Mouse (Mus musculus): Measurements from ENCODE around the gene Fam178b. TPM values are rescaled to one million over a fixed set of nuclear protein-coding genes. Genes with fewer than 3 reads are reported as not detected.

Gene Fam178b
- polyA plus RNA-seq, 1 experiment, result 1.2 TPM

- DNase-seq (ENCODE audit: low read depth, low spot score), result no peak
- WGBS, result 83% methylated on average over 11 of the region's 11 CpGs
Observed at GRCm38 (mm10) chr1:36535477-36536396, 147.2 kb downstream of the Fam178b start.

- WGBS, result 29% methylated on average over 6 of the region's 6 CpGs
- no peak for DNase-seq (ENCODE audit: low read depth, low spot score)
Observed at GRCm38 (mm10) chr1:36534595-36535058, 148.4 kb downstream of the Fam178b start.

GRCm38 (mm10) chr1:36533546-36533945 lies 149.4 kb downstream of the Fam178b start:
- WGBS, result 84% methylated on average over 6 of the region's 6 CpGs
- no peak for DNase-seq (ENCODE audit: low read depth, low spot score)

- WGBS, result 91% methylated on average over 12 of the region's 12 CpGs
- DNase-seq (ENCODE audit: low read depth, low spot score), result no peak
Observed at GRCm38 (mm10) chr1:36531461-36531860, 151.5 kb downstream of the Fam178b start.

GRCm38 (mm10) chr1:36530962-36531361 lies 152.0 kb downstream of the Fam178b start:
- WGBS, result 88% methylated on average over 7 of the region's 7 CpGs
- no peak for DNase-seq (ENCODE audit: low read depth, low spot score)

- 55% methylated on average over 8 of the region's 8 CpGs for WGBS
- DNase-seq (ENCODE audit: low read depth, low spot score), result no peak
Observed at GRCm38 (mm10) chr1:36530485-36530884, 152.5 kb downstream of the Fam178b start.

GRCm38 (mm10) chr1:36529875-36530274 lies 153.1 kb downstream of the Fam178b start:
- WGBS, result 96% methylated on average over 4 of the region's 4 CpGs
- no peak for DNase-seq (ENCODE audit: low read depth, low spot score)

DNA sequence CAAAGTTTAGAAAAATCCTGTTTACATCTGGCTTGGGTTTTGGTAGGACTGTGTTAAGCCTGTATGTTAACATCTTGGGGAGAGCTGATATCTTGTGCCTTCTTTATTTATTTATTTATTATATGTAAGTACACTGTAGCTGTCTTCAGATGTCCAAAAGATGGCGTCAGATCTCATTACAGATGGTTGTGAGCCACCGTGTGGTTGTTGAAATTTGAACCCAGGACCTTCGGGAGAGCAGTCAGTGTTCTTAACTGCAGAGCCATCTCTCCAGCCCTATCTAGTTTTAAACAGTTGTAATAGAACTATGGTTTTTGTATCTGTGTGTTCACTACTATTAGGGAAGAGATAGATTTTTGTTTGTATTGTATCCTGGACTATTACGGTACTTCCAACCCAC lies 153.7 kb downstream of the Fam178b start:
- DNase-seq (ENCODE audit: low read depth, low spot score), result no peak
- 85% methylated on average over 4 of the region's 4 CpGs for WGBS

DNA sequence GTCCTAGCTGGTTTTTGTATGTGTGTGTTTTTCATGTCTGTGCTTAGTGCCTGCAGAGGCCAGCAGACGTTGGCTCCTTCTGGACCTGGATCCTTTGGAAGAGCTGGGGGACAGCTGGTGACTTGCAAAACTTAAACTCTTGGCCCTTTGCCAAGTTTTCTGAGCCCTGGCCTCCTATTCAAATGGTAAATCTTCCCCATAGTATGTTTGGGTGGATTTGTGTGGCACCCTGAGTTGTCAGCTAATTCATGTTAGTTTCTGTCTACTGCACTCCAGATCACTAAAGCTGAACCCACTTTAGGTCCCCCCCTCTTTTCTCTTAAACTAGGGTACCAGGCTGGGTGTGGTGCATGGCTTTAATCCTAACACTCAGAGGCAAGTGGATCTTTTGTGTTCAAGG lies 154.6 kb downstream of the Fam178b start:
- DNase-seq (ENCODE audit: low read depth, low spot score), result no peak
- 16% methylated on average over 1 of the region's 1 CpGs for WGBS

DNA sequence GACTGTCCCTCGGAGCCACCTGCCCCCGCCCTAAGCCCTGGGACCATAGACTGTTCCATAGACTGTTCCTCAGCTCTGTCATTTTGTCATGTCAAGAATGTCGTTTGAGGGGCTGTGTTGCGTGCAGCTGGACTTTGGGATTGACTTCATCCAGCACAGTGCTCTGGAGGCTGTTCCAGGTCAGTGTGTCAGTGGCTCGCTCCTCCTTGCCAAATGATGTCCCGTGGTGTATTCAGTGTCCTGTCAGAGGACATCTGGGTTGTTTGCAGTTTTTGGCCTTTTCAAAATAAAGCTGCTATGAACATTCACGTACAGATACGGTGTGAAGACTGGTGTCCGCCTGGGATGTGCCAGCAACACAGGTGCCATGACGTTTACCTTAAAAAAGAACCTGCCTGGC lies 156.1 kb downstream of the Fam178b start:
- 85% methylated on average over 10 of the region's 10 CpGs for WGBS
- DNase-seq (ENCODE audit: low read depth, low spot score), result no peak

- no peak for DNase-seq (ENCODE audit: low read depth, low spot score)
- 75% methylated on average over 12 of the region's 12 CpGs for WGBS
Observed at GRCm38 (mm10) chr1:36525774-36526173, 157.2 kb downstream of the Fam178b start.

DNA sequence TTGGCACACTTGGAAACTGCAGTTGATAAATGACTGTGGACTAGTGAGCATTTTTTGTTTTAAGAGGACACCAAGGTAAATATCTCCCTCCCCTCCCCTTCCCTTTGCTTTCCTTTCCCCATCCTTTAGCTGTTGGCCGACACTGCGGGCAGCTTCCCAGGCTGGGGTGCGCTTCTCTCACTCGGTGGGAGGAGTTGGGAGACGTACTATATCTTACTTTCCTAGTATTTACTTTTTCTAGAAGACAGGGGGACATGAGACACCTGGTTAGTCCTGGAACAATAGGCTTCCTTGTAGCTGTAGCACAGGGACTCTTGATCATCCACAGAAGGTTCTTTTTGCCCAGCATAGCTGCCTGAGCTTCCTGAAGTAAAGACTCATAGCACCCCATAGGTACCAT lies 158.9 kb downstream of the Fam178b start:
- DNase-seq (ENCODE audit: low read depth, low spot score), result no peak
- WGBS, result 51% methylated on average over 5 of the region's 5 CpGs

DNA sequence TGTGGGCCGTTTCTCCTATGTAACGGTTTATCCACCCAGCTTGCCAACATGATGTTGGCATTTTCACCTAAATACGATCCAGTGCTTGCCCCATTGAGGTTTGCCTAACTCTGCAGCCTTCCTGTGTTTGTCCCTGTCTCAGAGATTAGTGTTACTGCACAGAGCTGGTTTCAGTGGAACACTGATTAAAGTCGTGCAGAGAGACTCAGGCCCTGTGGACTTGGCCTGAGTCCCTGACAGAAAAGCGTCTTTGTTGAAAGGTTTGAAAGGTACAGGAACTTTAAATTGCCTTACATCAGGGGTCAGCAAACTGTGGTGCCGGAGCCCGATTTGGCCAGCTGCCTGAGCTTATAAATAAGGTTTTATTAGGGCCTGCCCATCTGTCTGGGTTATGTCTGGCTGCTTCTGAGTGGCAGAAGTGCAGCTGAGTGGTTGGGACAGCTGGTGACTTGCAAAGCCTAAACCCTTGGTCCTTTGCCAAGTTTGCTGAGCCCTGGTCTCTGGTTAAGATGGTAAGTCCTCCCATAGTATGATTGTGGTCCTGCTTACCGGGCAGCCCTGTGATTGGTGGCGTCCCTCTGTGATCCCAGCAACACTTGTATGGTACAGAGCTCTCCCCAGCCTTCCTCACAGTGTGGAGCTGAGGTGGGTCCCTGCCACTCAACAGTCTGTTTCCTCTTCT lies 159.5 kb downstream of the Fam178b start:
- 34% methylated on average over 9 of the region's 9 CpGs for WGBS
- no peak for DNase-seq (ENCODE audit: low read depth, low spot score)

DNA sequence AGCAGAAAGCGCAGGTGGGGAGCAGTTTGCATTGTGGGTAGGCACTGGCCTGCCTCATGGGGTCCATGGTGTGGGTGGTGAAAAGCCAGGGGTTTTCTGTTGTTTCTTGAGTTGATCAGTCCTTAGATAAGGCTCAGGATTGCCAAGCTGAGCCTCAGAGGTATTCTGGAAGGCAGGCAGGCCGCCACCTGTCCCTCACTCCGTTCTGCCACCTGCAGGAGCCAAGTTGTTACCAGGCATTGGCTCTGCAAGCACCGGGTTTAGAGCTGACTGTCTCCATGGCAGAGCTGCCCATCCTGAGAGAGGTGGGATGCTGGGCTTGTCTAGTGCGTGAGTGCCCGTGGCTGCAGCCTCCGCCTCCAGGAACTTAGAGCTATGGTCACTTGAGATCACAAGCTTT lies 160.8 kb downstream of the Fam178b start:
- 94% methylated on average over 7 of the region's 7 CpGs for WGBS
- DNase-seq (ENCODE audit: low read depth, low spot score), result no peak

DNA sequence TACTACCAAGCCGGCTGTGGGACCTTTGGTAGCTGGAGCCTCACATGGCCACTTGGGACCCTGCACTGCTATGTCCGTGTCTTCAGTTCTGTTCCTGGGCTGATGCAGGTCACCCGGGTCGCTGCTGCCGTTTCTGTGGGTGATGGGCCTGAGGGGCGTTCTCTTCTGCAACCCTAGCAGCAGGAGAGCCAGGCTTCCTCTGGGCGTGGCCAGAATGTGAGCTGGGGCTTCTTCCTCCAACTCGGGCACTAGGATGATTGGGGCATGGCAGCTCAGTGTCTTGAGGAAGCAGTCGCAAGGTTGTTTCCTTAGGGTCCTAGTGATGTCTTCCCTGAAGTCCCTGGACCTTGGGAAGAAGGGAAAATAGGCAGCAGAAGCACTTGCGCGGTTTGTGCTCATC lies 163.4 kb downstream of the Fam178b start:
- whole genome bisulfite sequencing, result 74% methylated on average over 11 of the region's 11 CpGs
- DNase-seq (ENCODE audit: low read depth, low spot score), result no peak

GRCm38 (mm10) chr1:36518259-36518658 lies 164.7 kb downstream of the Fam178b start:
- WGBS, result 74% methylated on average over 3 of the region's 3 CpGs
- DNase-seq (ENCODE audit: low read depth, low spot score), result no peak

- no peak for DNase-seq (ENCODE audit: low read depth, low spot score)
- WGBS, result 71% methylated on average over 2 of the region's 2 CpGs
Observed at GRCm38 (mm10) chr1:36513718-36514117, 169.3 kb downstream of the Fam178b start.

GRCm38 (mm10) chr1:36513310-36513709 lies 169.7 kb downstream of the Fam178b start:
- 9% methylated on average over 1 of the region's 1 CpGs for whole genome bisulfite sequencing
- DNase-seq (ENCODE audit: low read depth, low spot score), result no peak

DNA sequence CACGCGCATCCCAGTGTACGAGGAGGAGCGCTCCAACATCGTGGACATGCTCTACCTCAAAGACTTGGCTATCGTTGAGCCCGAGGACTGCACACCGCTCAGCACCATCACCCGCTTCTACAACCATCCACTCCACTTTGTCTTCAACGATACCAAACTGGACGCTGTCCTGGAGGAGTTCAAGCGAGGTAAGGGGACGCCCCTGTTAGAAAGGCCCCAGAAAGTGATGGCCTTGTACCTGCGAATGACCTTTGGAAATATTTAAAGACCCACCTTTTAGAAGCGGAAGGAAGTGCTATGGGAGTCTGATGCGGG lies 170.1 kb downstream of the Fam178b start:
- no peak for DNase-seq (ENCODE audit: low read depth, low spot score)
- WGBS, result 3% methylated on average over 16 of the region's 16 CpGs

Data from large intestine, adult 2 months (tissue).